Mouse (Mus musculus) lung, adult 2 months (tissue): ENCODE measurements around the gene Adgrl4.

Source experiments
- CTCF ChIP-seq: fragments of 200-500 bp; IDR thresholded peaks from 2 replicates; pipeline ENCODE4 v1.5.1; 2011; ENCODE audit warnings: mild to moderate bottlenecking, low read length, control low read depth; ENCODE audit not compliant: insufficient read depth
- POLR2A ChIP-seq: fragments of 200-500 bp; IDR thresholded peaks from 2 replicates; pipeline ENCODE4 v1.6.1; 2011; ENCODE audit warnings: low read depth, mild to moderate bottlenecking, control low read depth, low read length, borderline replicate concordance; ENCODE audit errors: extremely low read depth

DNA sequence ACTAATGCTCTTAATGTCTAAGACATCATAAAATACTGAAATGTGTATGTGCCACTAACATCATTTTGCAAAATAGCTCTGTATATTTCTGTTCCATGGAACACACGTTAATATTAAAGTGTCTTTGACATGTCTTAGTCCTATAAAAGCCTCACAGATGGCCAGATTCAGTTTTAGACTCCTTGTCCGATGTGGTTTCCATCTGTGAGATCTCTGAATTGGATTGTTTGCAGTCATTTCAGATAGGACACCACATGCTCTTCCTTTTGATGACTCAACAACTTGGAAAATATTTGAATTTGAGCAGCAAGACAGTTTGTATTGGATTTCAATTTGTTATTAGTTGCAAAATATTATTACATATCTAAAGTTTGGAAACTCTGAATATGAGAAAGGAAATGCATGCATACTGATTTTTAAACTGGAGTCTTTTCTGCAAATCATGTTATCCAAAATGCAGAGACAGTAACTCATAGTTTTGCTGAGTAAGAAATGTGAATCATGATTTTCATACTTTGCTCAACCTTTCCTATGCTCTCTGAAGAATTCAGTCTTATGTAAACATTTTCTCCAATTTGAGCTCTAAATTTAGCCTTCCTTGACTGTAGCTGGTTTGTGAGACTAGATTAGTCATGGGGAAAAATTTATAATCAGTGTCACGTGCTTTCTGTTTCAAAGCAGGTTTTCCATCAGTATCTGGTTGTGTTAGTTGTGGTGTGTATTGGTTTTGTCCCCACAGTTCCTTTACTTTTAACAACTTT, 21.9 kb downstream of the Adgrl4 start:
- TF ChIP-seq CTCF (no peak), POLR2A (no peak)
